Mouse (Mus musculus) embryonic fibroblast, embryonic 13.5 days (primary cell): Measurements from ENCODE around the gene Rapgef1. TPM values are rescaled to one million over a fixed set of nuclear protein-coding genes. Genes with fewer than 3 reads are reported as not detected.

Experiments
- H3K27ac ChIP-seq: 2 replicates; pipeline ENCODE4 v1.5.1; 2012; ENCODE audit warnings: low read length, control low read depth, inconsistent platforms; ENCODE audit not compliant: insufficient read depth
- H3K4me1 ChIP-seq: 2 replicates; pipeline ENCODE4 v1.6.1; 2011; ENCODE audit warnings: low read length; ENCODE audit not compliant: control insufficient read depth, insufficient read depth
- H3K4me3 ChIP-seq: 2 replicates; pipeline ENCODE4 v1.5.1; 2011; ENCODE audit warnings: mild to moderate bottlenecking, control low read depth, low read length; ENCODE audit not compliant: insufficient read depth
- CTCF ChIP-seq: IDR thresholded peaks from 2 replicates; pipeline ENCODE4 v1.5.1; 2011; ENCODE audit warnings: mild to moderate bottlenecking, control low read depth, low read length, moderate library complexity, borderline replicate concordance; ENCODE audit not compliant: insufficient read depth
- POLR2A ChIP-seq: IDR thresholded peaks from 2 replicates; pipeline ENCODE4 v1.6.1; 2011; ENCODE audit warnings: low read depth, mild to moderate bottlenecking, control low read depth, low read length, moderate library complexity
- polyA plus RNA-seq: library from polyadenylated mRNA; stranded (reverse); fragments of >200 nt; gene quantifications from 2 replicates; pipeline ENCODE4 v1.2.4, GENCODE M21; 2011; ENCODE audit warnings: low read depth; ENCODE audit not compliant: missing spikeins, insufficient read length

Rapgef1 gene
- polyA plus RNA-seq, 1 experiment = 43.1 TPM

GRCm38 (mm10) chr2:29591626-29592025 is 27.9 kb upstream of the Rapgef1 start:
- Histone ChIP-seq H3K4me1 (no peaks in the 10 kb centered on the region), H3K27ac (no peak overlapping the region), H3K4me3 (no peak overlapping the region)
- no peak for TF ChIP-seq POLR2A
- no peak for TF ChIP-seq CTCF

- Histone ChIP-seq H3K27ac (no peak overlapping the region), H3K4me1 (no peaks in the 10 kb centered on the region), H3K4me3 (no peak overlapping the region)
- TF ChIP-seq CTCF = no peak
- TF ChIP-seq POLR2A = no peak
These were observed 27.0 kb upstream of the Rapgef1 start for GRCm38 (mm10) chr2:29592537-29592936.

GRCm38 (mm10) chr2:29603930-29604329 is 15.6 kb upstream of the Rapgef1 start:
- TF ChIP-seq POLR2A (no peak), CTCF (peak; percentile 89)
- no peak overlapping the region for H3K27ac ChIP-seq
- H3K4me1 ChIP-seq = no peaks in the 10 kb centered on the region
- no peak overlapping the region for H3K4me3 ChIP-seq

- no peak overlapping the region for H3K4me3 ChIP-seq
- no peak for TF ChIP-seq POLR2A
- no peak for TF ChIP-seq CTCF
- no peak overlapping the region for H3K27ac ChIP-seq
- H3K4me1 ChIP-seq = no peaks in the 10 kb centered on the region
These were observed 13.9 kb upstream of the Rapgef1 start for GRCm38 (mm10) chr2:29605591-29605990.

- TF ChIP-seq CTCF = no peak
- TF ChIP-seq POLR2A = no peak
- Histone ChIP-seq H3K4me1 (no peaks in the 10 kb centered on the region), H3K27ac (no peak overlapping the region), H3K4me3 (no peak overlapping the region)
These were observed 13.1 kb upstream of the Rapgef1 start for GRCm38 (mm10) chr2:29606460-29606859.

- Histone ChIP-seq H3K27ac (no peak overlapping the region), H3K4me1 (peaks cover 12% of the 10 kb centered on the region), H3K4me3 (no peak overlapping the region)
- no peak for TF ChIP-seq POLR2A
- no peak for TF ChIP-seq CTCF
These were observed 2.2 kb upstream of the Rapgef1 start for GRCm38 (mm10) chr2:29617341-29617740.

- peak overlapping the region; percentile 28; the same call in 1 of the 2 replicates for H3K27ac ChIP-seq
- no peak for TF ChIP-seq POLR2A
- TF ChIP-seq CTCF = no peak
- no peak overlapping the region for H3K4me3 ChIP-seq
- H3K4me1 ChIP-seq = peaks cover 25% of the 10 kb centered on the region
These were observed 515 bp upstream of the Rapgef1 start for GRCm38 (mm10) chr2:29618926-29619483.

GRCm38 (mm10) chr2:29620301-29620827 is 844 bp downstream of the Rapgef1 start:
- peaks cover 35% of the 10 kb centered on the region for H3K4me1 ChIP-seq
- H3K27ac ChIP-seq = no peak overlapping the region
- TF ChIP-seq POLR2A = no peak; the same call in 1 of the 2 replicates
- peak overlapping the region; percentile 86 for H3K4me3 ChIP-seq

GRCm38 (mm10) chr2:29621163-29621562 is 1.6 kb downstream of the Rapgef1 start:
- Histone ChIP-seq H3K27ac (peak overlapping the region; percentile 39; the same call in 1 of the 2 replicates), H3K4me1 (peaks cover 35% of the 10 kb centered on the region), H3K4me3 (peak overlapping the region; percentile 86)
- TF ChIP-seq CTCF = no peak
- TF ChIP-seq POLR2A = no peak

- H3K4me1 ChIP-seq = peaks cover 35% of the 10 kb centered on the region
- H3K4me3 ChIP-seq = peak overlapping the region; percentile 86; the same call in 1 of the 2 replicates
- TF ChIP-seq CTCF = no peak
- TF ChIP-seq POLR2A = no peak
- no peak overlapping the region for H3K27ac ChIP-seq
These were observed 2.1 kb downstream of the Rapgef1 start for GRCm38 (mm10) chr2:29621636-29622035.
